Mouse (Mus musculus): ENCODE measurements around the gene Mgat1. TPM values are rescaled to one million over a fixed set of nuclear protein-coding genes. Genes with fewer than 3 reads are reported as not detected.
"Not testable (repeated sequence)": the region's sequence is repeated elsewhere in the genome, so short reads cannot be mapped to it uniquely, and the experiment has no call there.

Mgat1 gene
- polyA plus RNA-seq, 1 experiment from 2014 or later = 41.7 TPM

DNA sequence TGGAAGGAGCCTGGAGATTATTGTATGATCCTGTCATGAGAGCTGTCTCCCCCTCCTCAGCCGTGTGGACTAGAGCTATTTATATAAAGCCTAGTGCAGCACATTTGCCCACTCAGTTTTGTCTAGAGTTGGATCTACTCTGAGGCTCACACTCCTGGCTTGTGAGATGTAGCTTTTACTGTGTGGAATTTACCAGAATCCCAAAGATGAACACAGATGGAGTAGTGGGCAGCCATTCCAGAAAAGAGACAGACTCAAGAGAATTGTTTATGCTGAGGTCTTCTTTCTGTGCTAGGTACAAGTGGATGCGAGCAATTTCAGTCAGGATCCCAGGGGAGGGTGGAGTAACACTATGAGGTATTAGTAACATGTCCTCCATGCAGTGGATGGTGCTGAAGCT lies 43.3 kb downstream of the Mgat1 start:
- Histone ChIP-seq H3K27ac (no peak overlapping the region), H3K4me1 (replicated peaks) (no peaks in the 10 kb centered on the region), H3K4me3 (no peak overlapping the region), H3K27me3 (no peaks in the 10 kb centered on the region), H3K4me2 (no peak overlapping the region), H3K9ac (no peak overlapping the region), H3K36me3 (no peaks in the 10 kb centered on the region), H3K9me3 (replicated peaks) (no peaks in the 10 kb centered on the region)
- no peak for ATAC-seq (replicated peaks; ENCODE audit: insufficient number of reproducible peaks, insufficient read depth, low FRiP score, low read depth)
- WGBS = 65% methylated on average over 2 of the region's 2 CpGs

DNA sequence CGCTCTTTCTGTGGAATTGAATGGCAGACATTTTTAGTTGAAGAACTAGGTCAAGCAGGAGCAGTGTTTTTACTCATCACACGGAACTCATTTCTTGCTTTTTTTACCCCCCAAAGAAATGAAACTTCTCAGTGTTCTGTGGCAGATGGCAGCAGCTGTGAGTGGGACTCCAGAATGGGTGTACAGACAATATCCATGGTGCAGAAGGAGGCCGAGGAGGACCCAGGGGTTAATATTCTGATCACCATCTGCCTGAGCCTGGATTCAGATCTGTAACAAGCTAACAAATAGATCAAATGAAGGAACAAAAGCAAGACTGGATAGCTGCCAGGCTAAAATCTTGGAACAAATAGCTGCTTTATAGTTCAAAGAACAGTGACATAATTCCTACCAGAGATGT lies 48.8 kb downstream of the Mgat1 start:
- Histone ChIP-seq H3K4me2 (no peak overlapping the region), H3K4me3 (no peak overlapping the region), H3K4me1 (replicated peaks) (no peaks in the 10 kb centered on the region), H3K27me3 (no peaks in the 10 kb centered on the region), H3K9ac (no peak overlapping the region), H3K9me3 (replicated peaks) (no peaks in the 10 kb centered on the region), H3K36me3 (no peaks in the 10 kb centered on the region), H3K27ac (no peak overlapping the region)
- WGBS = 69% methylated on average over 3 of the region's 3 CpGs
- ATAC-seq (replicated peaks; ENCODE audit: insufficient number of reproducible peaks, insufficient read depth, low FRiP score, low read depth) = no peak

DNA sequence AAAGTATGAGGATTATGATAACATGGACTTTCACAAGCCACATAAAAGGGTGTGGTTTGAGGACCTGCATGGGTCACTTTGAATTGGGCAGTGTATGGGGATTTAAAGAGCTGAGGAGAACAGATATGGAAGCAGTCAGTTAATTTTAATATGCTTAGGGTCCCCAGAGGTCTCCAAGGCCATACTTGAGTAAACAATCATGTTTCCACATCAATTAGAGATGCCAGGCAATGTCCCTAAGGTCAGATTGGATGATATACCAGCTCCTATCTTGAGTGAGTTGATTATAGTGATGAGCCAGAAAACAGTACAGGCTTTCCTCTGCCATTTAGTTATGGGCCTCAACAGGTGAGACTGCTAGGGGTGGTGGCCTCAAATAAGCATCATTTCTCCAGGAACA lies 60.5 kb downstream of the Mgat1 start, which contains the start of gene Olfr10:
TSS of gene Olfr10 (plus strand) at position 301 of the 400 bp plus-strand sequence.
- Histone ChIP-seq H3K4me2 (no peak within 1 kb of the TSS), H3K27ac (no peak within 1 kb of the TSS), H3K36me3 (no peaks in the 10 kb centered on the region), H3K9ac (no peak within 1 kb of the TSS), H3K4me3 (no peak within 1 kb of the TSS), H3K27me3 (no peaks in the 10 kb centered on the region), H3K4me1 (replicated peaks) (no peaks in the 10 kb centered on the region), H3K9me3 (replicated peaks) (no peaks in the 10 kb centered on the region)
- ATAC-seq (replicated peaks; ENCODE audit: insufficient number of reproducible peaks, insufficient read depth, low FRiP score, low read depth) = no peak

DNA sequence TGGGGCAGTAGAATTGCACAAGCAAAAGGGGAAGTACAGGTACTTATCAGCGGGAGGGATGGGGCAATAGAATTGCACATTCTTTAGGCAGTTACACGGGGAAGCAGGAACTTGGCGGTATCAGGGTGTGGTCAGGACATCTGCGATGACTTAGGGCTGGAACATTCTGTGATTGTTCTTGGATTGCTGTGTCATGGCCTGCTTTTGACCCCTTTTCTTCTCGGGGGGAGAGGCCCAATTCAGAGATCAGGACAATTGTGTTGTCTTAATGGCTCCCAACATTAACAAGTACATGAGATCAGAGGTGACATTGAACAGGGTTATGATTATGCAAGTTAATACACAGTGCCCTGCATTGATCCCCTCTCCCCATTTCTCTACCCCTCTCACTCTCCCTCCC lies 64.6 kb downstream of the Mgat1 start:
- not testable (repeated sequence) for H3K27me3 ChIP-seq; H3K4me3 ChIP-seq; H3K4me2 ChIP-seq; H3K27ac ChIP-seq; H3K9me3 ChIP-seq (replicated peaks); H3K9ac ChIP-seq; H3K4me1 ChIP-seq (replicated peaks); H3K36me3 ChIP-seq; ATAC-seq (replicated peaks; ENCODE audit: insufficient number of reproducible peaks, insufficient read depth, low FRiP score, low read depth)
- 77% methylated on average over 5 of the region's 5 CpGs for WGBS

Other genes starting within 250 kb of the Mgat1 start
- 0.52 and 0.58 TPM in 2 replicates for gene 9930111J21Rik2, start 192.9 kb upstream of the Mgat1 start, polyA plus RNA-seq (2015; fragmentation: Nextera tagmentation; extraction: Ambion mirVana)
- gene Tgtp2, start 180.0 kb upstream of the Mgat1 start, polyA plus RNA-seq (2015; fragmentation: Nextera tagmentation; extraction: Ambion mirVana) = 0.23 and 5.3 TPM in 2 replicates
- gene Ifi47, start 167.6 kb upstream of the Mgat1 start, polyA plus RNA-seq (2015; fragmentation: Nextera tagmentation; extraction: Ambion mirVana) = 1.4 and 4.3 TPM in 2 replicates
- 0.15 and 0.18 TPM in 2 replicates for gene Olfr1396, start 129.3 kb upstream of the Mgat1 start, polyA plus RNA-seq (2015; fragmentation: Nextera tagmentation; extraction: Ambion mirVana)
- gene Olfr1395, start 101.9 kb upstream of the Mgat1 start, polyA plus RNA-seq (2015; fragmentation: Nextera tagmentation; extraction: Ambion mirVana) = not detected in 2 replicates
- gene Olfr1394, start 89.8 kb upstream of the Mgat1 start, polyA plus RNA-seq (2015; fragmentation: Nextera tagmentation; extraction: Ambion mirVana) = not detected in 2 replicates
- 4.4 and 6.1 TPM in 2 replicates for gene Btnl9, start 57.0 kb upstream of the Mgat1 start, polyA plus RNA-seq (2015; fragmentation: Nextera tagmentation; extraction: Ambion mirVana)
- 24.2 and 26.6 TPM in 2 replicates for gene Zfp62, start 40.9 kb upstream of the Mgat1 start, polyA plus RNA-seq (2015; fragmentation: Nextera tagmentation; extraction: Ambion mirVana)
- gene Olfr1393, start 34.1 kb downstream of the Mgat1 start, polyA plus RNA-seq (2015; fragmentation: Nextera tagmentation; extraction: Ambion mirVana) = 0.09 TPM in 1 of 2 replicates, not detected in the other
- gene Olfr1392, start 41.1 kb downstream of the Mgat1 start, polyA plus RNA-seq (2015; fragmentation: Nextera tagmentation; extraction: Ambion mirVana) = not detected in 2 replicates
- gene Olfr10, start 60.5 kb downstream of the Mgat1 start, polyA plus RNA-seq (2015; fragmentation: Nextera tagmentation; extraction: Ambion mirVana) = not detected in 2 replicates
- gene Olfr1391, start 78.6 kb downstream of the Mgat1 start, polyA plus RNA-seq (2015; fragmentation: Nextera tagmentation; extraction: Ambion mirVana) = not detected in 2 replicates
- gene Olfr1390, start 91.0 kb downstream of the Mgat1 start, polyA plus RNA-seq (2015; fragmentation: Nextera tagmentation; extraction: Ambion mirVana) = not detected in 2 replicates
- gene Olfr1389, start 178.9 kb downstream of the Mgat1 start, polyA plus RNA-seq (2015; fragmentation: Nextera tagmentation; extraction: Ambion mirVana) = not detected in 2 replicates
- 0.06 TPM in 1 of 2 replicates, not detected in the other for gene Olfr1388, start 192.4 kb downstream of the Mgat1 start, polyA plus RNA-seq (2015; fragmentation: Nextera tagmentation; extraction: Ambion mirVana)
- gene Olfr1387, start 211.2 kb downstream of the Mgat1 start, polyA plus RNA-seq (2015; fragmentation: Nextera tagmentation; extraction: Ambion mirVana) = not detected in 2 replicates
- gene Olfr1386, start 220.9 kb downstream of the Mgat1 start, polyA plus RNA-seq (2015; fragmentation: Nextera tagmentation; extraction: Ambion mirVana) = not detected in 2 replicates
- not detected in 2 replicates for gene Olfr1385, start 244.9 kb downstream of the Mgat1 start, polyA plus RNA-seq (2015; fragmentation: Nextera tagmentation; extraction: Ambion mirVana)

Data from heart, embryonic 15.5 days (tissue).